Mouse (Mus musculus) Muller cell, postnatal 12 days (primary cell): Measurements from ENCODE around the gene Traf1.

ENCODE experiments used
- DNase-seq: peaks from one replicate; pipeline ENCODE4 v3.0.0-alpha.2; 2015; ENCODE audit errors: inconsistent ontology term

Gene Traf1

DNA sequence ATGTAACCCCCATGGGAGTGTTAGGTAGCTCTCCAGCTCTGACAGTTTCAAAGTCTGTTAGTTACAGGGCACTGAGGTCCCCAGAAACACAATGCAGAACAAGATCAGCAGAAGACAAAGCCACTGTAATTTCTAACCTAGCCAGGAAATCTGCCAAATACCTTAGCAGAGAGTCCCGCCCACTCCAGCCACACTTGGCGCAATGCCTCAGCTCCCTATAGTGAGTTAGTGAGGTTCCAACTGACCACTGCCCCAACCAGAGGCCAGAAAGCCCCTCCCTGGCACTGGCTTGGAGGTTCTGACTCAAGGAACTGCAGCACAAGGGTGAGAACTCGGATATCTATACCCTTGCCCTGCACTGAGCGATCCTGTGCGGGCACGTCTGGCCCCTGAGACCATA is 58.8 kb downstream of the Traf1 start:
- peak; percentile 26 for DNase-seq

DNA sequence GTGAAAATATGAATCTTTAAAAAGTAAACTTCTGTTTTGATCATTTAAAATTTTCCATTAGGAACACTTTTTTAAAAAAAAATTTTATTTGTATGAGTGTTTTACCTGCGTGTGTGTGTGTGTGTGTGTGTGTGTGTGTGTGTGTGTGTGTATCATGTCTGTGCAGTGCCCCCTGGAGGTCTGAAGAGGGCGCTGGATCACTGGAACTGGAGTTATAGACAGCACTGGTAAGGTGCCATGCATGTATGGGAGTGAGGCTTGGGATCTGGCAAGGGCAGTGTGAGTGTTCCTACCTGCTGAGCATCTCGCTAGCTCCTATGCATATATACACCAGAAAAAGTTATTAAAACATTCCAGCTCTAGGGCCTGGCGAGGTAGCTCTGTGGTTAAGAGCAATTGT is 59.8 kb downstream of the Traf1 start:
- no peak for DNase-seq

DNA sequence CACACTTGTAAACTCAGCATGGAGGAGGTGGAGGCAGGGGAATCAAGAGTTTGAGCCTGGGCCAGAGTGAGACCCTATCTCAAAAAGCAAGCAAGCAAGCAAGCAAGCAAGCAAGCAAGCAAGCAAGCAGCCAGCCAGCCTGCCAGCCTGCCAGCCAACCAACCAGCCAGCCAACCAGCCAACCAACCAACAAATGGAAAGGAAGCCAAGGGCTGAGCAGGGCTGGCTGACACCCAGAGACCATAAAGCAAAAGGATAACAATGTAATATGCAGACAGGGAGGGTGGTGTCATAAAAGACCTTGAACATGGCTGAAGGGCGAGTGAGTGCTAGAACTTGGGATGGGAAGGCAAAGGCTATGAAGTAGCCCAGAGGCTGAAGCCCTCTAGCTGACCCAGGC is 61.2 kb downstream of the Traf1 start:
- DNase-seq = no peak

DNA sequence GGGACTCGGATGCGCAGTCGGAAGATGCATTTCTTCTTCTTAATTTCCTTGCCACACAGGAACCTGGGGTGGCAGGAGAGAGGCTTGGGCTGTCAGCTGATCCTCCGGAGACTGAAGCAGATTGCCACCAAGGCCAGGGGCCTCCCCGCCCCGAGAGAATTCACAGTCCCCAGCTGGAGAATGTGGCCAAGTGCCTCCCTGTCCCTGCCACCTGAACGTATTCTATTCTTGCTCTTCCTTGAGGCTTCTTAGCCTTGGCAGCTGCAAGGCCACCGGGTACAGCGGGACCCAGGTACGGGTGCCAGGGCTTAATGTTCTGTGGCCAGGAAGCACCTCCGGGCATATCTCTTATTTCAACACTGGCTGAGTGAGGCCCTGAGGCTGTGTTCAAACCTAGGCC is 61.9 kb downstream of the Traf1 start:
- no peak for DNase-seq

DNA sequence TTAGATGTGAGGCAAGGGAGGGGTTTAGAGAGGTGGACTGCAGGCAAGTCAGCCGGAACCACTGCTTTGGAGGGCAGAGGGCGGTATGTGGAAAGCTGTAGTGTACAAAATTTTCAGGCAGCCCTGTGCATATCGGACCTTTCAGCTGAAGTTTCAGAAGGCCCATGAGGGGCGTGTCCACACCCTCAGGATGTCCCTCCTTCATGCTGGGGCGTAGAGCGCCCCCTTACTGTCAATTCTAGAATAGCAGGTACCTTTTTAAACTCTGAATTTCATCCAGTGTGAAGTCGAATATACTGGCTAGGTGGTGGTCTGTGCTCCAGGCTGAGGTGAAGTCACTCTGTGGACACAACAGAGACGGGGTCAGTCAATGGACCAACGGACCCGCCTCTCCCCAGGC is 63.8 kb downstream of the Traf1 start:
- DNase-seq = no peak

DNA sequence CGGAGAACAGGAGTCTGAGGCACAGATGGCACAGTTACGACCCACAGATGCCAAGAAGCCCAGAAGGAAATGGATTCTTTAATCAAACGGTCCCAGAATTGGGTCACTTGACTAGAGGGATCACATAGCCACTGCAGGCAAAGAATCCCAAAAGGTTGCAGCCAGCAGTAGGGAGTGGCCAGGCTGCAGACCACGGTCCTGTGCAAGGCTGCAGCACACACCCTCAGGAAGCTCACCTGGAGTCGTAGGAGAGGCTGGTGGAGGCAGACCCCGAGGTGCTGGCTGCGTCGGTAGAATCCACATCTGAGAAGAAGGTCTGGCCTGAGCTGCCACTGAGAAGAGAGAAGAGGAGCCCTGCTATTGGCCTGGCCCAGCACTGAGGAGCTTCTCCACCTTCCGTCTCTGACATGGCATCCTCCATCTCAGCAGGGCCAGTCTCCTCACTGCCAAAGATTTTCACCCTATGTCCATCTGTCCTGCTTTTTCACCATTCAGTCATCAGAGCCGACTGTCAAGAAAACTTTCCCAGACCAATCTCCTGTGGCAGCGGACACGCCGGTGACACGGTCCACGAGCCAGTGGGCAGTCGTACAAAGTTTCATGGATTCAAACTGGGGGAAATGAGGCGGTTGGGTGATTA is 64.6 kb downstream of the Traf1 start:
- DNase-seq = no peak

DNA sequence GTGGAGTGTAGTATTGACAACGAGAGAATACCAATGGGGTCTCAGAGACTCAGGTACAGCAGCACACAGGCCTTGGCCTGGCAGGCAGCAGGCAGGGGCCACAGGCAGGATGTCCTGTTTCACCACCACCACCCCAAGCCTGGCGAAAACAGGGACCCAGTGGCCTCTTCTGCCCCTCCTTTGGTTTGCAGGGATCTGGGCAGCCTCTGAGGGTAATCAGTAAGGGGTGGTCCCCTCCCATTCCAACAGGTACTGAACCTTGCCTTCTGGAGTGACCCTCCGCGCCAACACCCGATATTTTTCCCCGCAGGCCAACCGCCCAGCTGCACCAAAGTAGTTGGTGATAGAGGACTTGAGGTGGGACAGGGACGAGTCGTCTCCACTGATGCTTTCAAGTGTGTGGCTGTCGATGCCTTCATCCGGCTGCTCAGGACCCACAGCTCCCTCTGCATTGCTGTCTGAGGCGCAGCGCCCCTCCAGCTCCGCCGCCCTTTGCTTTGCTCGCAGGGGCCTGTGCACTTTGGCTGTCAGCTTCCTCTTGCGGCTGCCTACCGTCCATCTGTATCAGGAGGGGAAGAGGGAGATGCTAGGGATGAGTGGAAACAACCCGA is 66.0 kb downstream of the Traf1 start:
- no peak for DNase-seq

DNA sequence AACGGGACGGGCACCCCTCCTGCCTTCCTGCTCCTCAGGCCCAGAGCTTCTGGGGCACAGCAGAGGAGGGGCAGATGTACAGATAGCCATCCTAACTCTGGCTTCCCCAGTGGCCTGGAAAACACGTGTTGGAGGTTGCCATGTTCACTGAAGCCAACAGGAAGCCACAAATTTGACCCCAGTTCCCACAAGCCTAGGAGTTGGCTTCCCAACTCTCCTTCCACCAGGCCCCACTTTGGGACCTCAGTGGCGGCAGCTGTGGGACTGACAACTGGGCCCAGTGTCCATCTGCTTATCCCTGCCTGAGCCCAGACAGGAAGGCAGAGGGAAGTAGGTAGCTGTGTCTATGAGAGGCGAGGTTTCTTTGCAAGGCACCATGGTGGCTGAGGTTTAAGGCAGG is 67.6 kb downstream of the Traf1 start:
- DNase-seq = no peak
